Mouse (Mus musculus) thymus, postnatal 10 days (tissue): Measurements from ENCODE around the gene Timd2.
"Not testable (repeated sequence)": the region's sequence is repeated elsewhere in the genome, so short reads cannot be mapped to it uniquely, and the experiment has no call there.

Experiments
- DNase-seq, 2 experiments: peaks; one replicate each; pipeline ENCODE4 v3.0.0; 2021; ENCODE audit warnings: low spot score in 2 of 2

Gene Timd2

GRCm38 (mm10) chr11:46665599-46666522 lies 41.0 kb downstream of the Timd2 start:
- peak in 1 of 2 experiments; percentile 19 for DNase-seq

- DNase-seq = no peak
Measured at GRCm38 (mm10) chr11:46663215-46663614, 43.6 kb downstream of the Timd2 start.

- DNase-seq = no peak
Measured at GRCm38 (mm10) chr11:46652476-46652875, 54.4 kb downstream of the Timd2 start.

- DNase-seq = not testable (repeated sequence)
Measured at GRCm38 (mm10) chr11:46649655-46650054, 57.2 kb downstream of the Timd2 start.

GRCm38 (mm10) chr11:46644824-46645223 lies 62.0 kb downstream of the Timd2 start:
- no peak for DNase-seq

GRCm38 (mm10) chr11:46636568-46636967 lies 70.3 kb downstream of the Timd2 start:
- no peak for DNase-seq

GRCm38 (mm10) chr11:46635516-46635915 lies 71.3 kb downstream of the Timd2 start:
- not testable (repeated sequence) for DNase-seq

- DNase-seq = peak in 1 of 2 experiments; percentile 25
Measured at GRCm38 (mm10) chr11:46631635-46632034, 75.2 kb downstream of the Timd2 start.

GRCm38 (mm10) chr11:46629211-46629795 lies 77.6 kb downstream of the Timd2 start, which contains the start of gene Dppa1:
Gene Dppa1 (minus strand): TSS chr11:46629261.
- DNase-seq = no peak

GRCm38 (mm10) chr11:46620414-46621168 lies 86.3 kb downstream of the Timd2 start:
- DNase-seq = no peak

- no peak for DNase-seq
Measured at GRCm38 (mm10) chr11:46619929-46620328, 86.9 kb downstream of the Timd2 start.
